Mouse (Mus musculus) heart, postnatal 0 days (tissue): ENCODE measurements around the gene Nbeal2.

Experiments
- CTCF ChIP-seq: IDR thresholded peaks from 2 replicates; pipeline ENCODE4 v1.5.1; 2016; ENCODE audit warnings: antibody characterized with exemption, control low read depth, low read depth
- EP300 ChIP-seq: IDR thresholded peaks from 2 replicates; pipeline ENCODE4 v1.6.1; 2016; ENCODE audit warnings: antibody characterized with exemption, low read depth

DNA sequence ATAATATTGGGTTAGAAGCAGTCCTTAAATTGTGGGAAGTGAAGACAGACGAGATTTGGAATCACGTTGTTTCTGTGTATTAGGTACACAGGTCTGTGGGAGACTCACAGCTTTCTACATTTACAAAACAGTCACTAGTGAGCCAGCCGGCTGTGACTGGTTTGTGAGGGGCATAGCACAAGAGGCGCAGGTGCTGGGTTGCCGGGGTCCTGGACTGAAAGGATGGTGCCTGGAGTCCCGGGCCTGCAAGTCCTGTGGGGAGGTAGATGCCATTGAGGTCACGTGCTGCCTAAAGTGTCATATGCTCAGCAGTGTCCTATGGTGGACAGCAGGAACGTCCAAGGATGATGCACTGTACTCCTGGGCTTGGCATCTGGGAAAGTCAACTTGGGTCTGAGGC lies 12.4 kb upstream of the Nbeal2 start:
- TF ChIP-seq CTCF (no peak), EP300 (no peak)
